Mouse (Mus musculus): ENCODE measurements around the gene Mllt3. TPM values are rescaled to one million over a fixed set of nuclear protein-coding genes. Genes with fewer than 3 reads are reported as not detected.

Mllt3 gene
- total and polyA plus RNA-seq, 3 experiments, result 15.4 to 75.3 TPM; not detected in 1

DNA sequence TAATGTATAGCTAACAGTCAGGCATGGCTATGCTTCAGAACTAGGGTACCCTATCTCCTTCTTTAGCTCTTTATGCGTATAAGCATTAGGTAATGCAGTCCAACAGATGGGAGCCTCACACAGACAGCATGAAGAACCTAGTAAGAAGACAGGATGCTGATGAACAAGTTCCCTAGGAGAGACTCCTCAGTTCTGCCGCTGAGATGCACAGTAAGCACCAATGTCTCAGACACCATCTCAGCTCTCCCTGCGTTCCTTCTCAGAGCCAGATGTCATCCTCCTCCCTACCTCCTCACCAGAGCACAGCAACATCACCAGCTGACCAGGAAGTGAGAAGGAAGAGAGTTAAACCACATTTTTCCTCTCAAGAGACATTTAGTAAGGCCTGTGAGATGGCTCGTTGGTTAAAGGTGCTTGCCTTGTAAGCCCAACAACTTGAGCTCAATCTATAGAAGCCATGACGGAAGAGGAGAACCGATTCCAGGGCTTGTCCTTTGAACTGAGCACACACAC, 202.3 kb downstream of the Mllt3 start:
- DNase-seq (ENCODE audit: low read depth, low spot score), result no peak
- H3K9me3 ChIP-seq (replicated peaks; ENCODE audit: insufficient read depth, low read length), result no peaks in the 10 kb centered on the region
- no peaks in the 10 kb centered on the region for H3K27me3 ChIP-seq (ENCODE audit: control insufficient read depth in 1 of 2, insufficient read depth in 2 of 2, low read length in 2 of 2)
- H3K36me3 ChIP-seq (ENCODE audit: control insufficient read depth in 1 of 2, insufficient read depth in 2 of 2, low read length in 2 of 2), result peaks cover 0 to 5% of the 10 kb centered on the region in 2 experiments; a peak in 2 of 4 replicates
- H3K4me3 ChIP-seq (ENCODE audit: control insufficient read depth in 1 of 2, insufficient read depth in 1 of 2, low read depth in 2 of 2, low read length in 2 of 2), result no peak overlapping the region
- 0 out of 4 replicates have a peak, but pooled peaks cover 0 to 5% of the 10 kb centered on the region in 2 experiments for H3K4me1 ChIP-seq (ENCODE audit: control insufficient read depth in 1 of 2, insufficient read depth in 2 of 2, low read length in 2 of 2)
- no peak overlapping the region for H3K27ac ChIP-seq (ENCODE audit: control insufficient read depth, low read depth, low read length)
- no peaks in the 10 kb centered on the region for H3K79me2 ChIP-seq (ENCODE audit: control insufficient read depth, insufficient read depth, low read length, poor library complexity)
- TF ChIP-seq MAZ (IDR thresholded peaks at IDR 0.05; ENCODE audit: low read depth, low read length), result no peak
- TF ChIP-seq RAD21 (IDR thresholded peaks at IDR 0.05; ENCODE audit: low read depth, low read length), result no peak
- TF ChIP-seq TCF12 (IDR thresholded peaks at IDR 0.05; ENCODE audit: low read depth, low read length), result no peak
- TF ChIP-seq TBP (IDR thresholded peaks at IDR 0.05; ENCODE audit: low read depth, low read length), result no peak
- no peak for TF ChIP-seq NRF1 (IDR thresholded peaks at IDR 0.05; ENCODE audit: insufficient read depth, low read depth, low read length, poor library complexity, severe bottlenecking)
- no peak for TF ChIP-seq ZMIZ1 (IDR thresholded peaks at IDR 0.05; ENCODE audit: low read depth, low read length)
- TF ChIP-seq SMC3 (IDR thresholded peaks at IDR 0.05; ENCODE audit: low read depth, low read length), result no peak
- TF ChIP-seq POLR2A (IDR thresholded peaks at IDR 0.05; ENCODE audit: control insufficient read depth in 1 of 2, insufficient read depth in 1 of 2, low read depth in 1 of 2, low read length in 2 of 2, poor library complexity in 1 of 2), result no peak
- no peak for TF ChIP-seq RCOR1 (IDR thresholded peaks at IDR 0.05; ENCODE audit: low read depth, low read length)
- TF ChIP-seq BHLHE40 (IDR thresholded peaks at IDR 0.05; ENCODE audit: borderline replicate concordance, low read depth, low read length), result no peak
- TF ChIP-seq MYC (IDR thresholded peaks at IDR 0.05; ENCODE audit: low read depth, low read length), result no peak
- H3K9ac ChIP-seq (ENCODE audit: control insufficient read depth, low read depth, low read length, poor library complexity, severe bottlenecking), result no peak overlapping the region

GRCm38 (mm10) chr4:87829426-87830063, 203.6 kb downstream of the Mllt3 start:
- Histone ChIP-seq H3K9me3 (replicated peaks; ENCODE audit: insufficient read depth, low read length) (no peaks in the 10 kb centered on the region), H3K79me2 (ENCODE audit: control insufficient read depth, insufficient read depth, low read length, poor library complexity) (no peaks in the 10 kb centered on the region), H3K4me1 (ENCODE audit: control insufficient read depth in 1 of 2, insufficient read depth in 2 of 2, low read length in 2 of 2) (0 out of 4 replicates have a peak, but pooled peaks cover 0 to 5% of the 10 kb centered on the region in 2 experiments), H3K27me3 (ENCODE audit: control insufficient read depth in 1 of 2, insufficient read depth in 2 of 2, low read length in 2 of 2) (no peaks in the 10 kb centered on the region), H3K27ac (ENCODE audit: control insufficient read depth, low read depth, low read length) (no peak overlapping the region), H3K36me3 (ENCODE audit: control insufficient read depth in 1 of 2, insufficient read depth in 2 of 2, low read length in 2 of 2) (peaks cover 0 to 5% of the 10 kb centered on the region in 2 experiments; a peak in 2 of 4 replicates), H3K9ac (ENCODE audit: control insufficient read depth, low read depth, low read length, poor library complexity, severe bottlenecking) (no peak overlapping the region), H3K4me3 (ENCODE audit: control insufficient read depth in 1 of 2, insufficient read depth in 1 of 2, low read depth in 2 of 2, low read length in 2 of 2) (no peak overlapping the region)
- DNase-seq (ENCODE audit: low read depth, low spot score), result no peak
- TF ChIP-seq MAFK (IDR thresholded peaks at IDR 0.05; ENCODE audit: borderline replicate concordance, low read depth, low read length) (no peak), ETS1 (IDR thresholded peaks at IDR 0.05; ENCODE audit: low read depth, low read length) (0 out of 2 replicates have a peak, but pooled peaks have one; percentile 16), CTCF (IDR thresholded peaks at IDR 0.05 in 2 of 3, conservative IDR thresholded peaks at IDR 0.05 in 1 of 3; ENCODE audit: control insufficient read depth in 1 of 3, insufficient read depth in 1 of 3, low read depth in 2 of 3, low read length in 3 of 3, poor library complexity in 1 of 3, severe bottlenecking in 1 of 3) (no peak), E2F4 (IDR thresholded peaks at IDR 0.05; ENCODE audit: borderline replicate concordance, low read depth, low read length) (no peak), ZNF384 (IDR thresholded peaks at IDR 0.05; ENCODE audit: low read depth, low read length) (peak; percentile 57), RCOR1 (IDR thresholded peaks at IDR 0.05; ENCODE audit: low read depth, low read length) (no peak), USF1 (IDR thresholded peaks at IDR 0.05; ENCODE audit: low read depth, low read length) (no peak), KAT2A (conservative IDR thresholded peaks at IDR 0.05; ENCODE audit: low read depth, low read length) (no peak), ZKSCAN1 (IDR thresholded peaks at IDR 0.05; ENCODE audit: low read depth, low read length) (no peak), SIN3A (IDR thresholded peaks at IDR 0.05; ENCODE audit: low read length) (no peak), SMC3 (IDR thresholded peaks at IDR 0.05; ENCODE audit: low read depth, low read length) (no peak), RAD21 (IDR thresholded peaks at IDR 0.05; ENCODE audit: low read depth, low read length) (no peak), POLR2AphosphoS5 (IDR thresholded peaks at IDR 0.05; ENCODE audit: borderline replicate concordance, low read depth, low read length) (no peak), JUND (IDR thresholded peaks at IDR 0.05; ENCODE audit: low read depth, low read length) (no peak), CHD2 (IDR thresholded peaks at IDR 0.05; ENCODE audit: low read length) (no peak), MXI1 (IDR thresholded peaks at IDR 0.05; ENCODE audit: low read depth, low read length) (no peak), ELF1 (IDR thresholded peaks at IDR 0.05; ENCODE audit: low read depth, low read length) (no peak), UBTF (IDR thresholded peaks at IDR 0.05; ENCODE audit: borderline replicate concordance, insufficient read depth, low read depth, low read length) (no peak)

Measured in MEL (cell line).